Mouse (Mus musculus): ENCODE data around the gene Tpm3-rs7. TPM values are rescaled to one million over a fixed set of nuclear protein-coding genes. Genes with fewer than 3 reads are reported as not detected.

Gene Tpm3-rs7
- polyA plus RNA-seq (2017; shearing (Covaris generic)), result 9.4 TPM

DNA sequence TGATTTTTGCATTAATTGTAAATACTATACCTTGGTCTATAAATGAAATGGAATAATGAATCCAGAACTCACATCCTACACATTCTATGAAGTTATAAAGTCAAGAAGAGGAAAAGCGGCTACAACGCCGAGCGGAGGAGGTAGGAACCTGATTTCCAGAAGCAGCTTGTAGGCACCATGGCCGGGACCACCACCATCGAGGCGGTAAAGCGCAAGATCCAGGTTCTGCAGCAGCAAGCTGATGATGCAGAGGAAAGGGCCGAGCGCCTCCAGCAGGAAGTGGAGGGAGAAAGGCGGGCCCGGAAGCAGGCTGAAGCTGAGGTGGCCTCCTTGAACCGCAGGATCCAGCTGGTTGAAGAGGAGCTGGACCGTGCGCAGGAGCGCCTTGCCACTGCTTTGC is at the start of gene Tpm3-rs7:
Gene Tpm3-rs7, plus strand, starts transcription at position 110 of the 400 bp plus-strand sequence.

Data from activated CD4-positive, CD25-positive, alpha-beta regulatory T cell, adult 9 weeks (primary cell).